Mouse (Mus musculus) CH12F3 (cell line): ENCODE measurements around the gene Psme3.
"Not testable (repeated sequence)": the region's sequence is repeated elsewhere in the genome, so short reads cannot be mapped to it uniquely, and the experiment has no call there.

Experiments used
- in situ Hi-C: fragments of 300-500 bp; cut with MboI; formaldehyde crosslinking; loops from 2 replicates; pipeline ENCODE4 v1.14.3; 2020; ENCODE audit warnings: low sequenced_read_pairs

Psme3 gene

DNA sequence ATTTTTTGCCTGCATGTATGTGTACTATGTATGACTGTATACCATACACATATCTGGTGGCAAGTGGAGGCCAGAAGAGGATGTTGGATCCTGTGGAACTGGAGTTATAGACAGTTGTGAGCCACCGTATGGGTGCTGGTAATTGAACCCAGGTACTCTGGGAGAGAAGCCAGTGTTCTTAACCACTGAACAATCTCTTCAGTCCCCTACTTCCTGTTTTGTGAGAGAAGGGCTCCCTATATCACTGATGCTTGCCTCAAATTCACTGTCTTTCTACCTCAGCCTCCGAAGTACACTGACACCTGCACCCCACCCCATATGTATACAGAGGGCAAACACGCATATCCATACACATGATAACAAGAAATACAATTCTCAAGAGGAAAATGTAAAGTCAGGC, 4.9 kb upstream of the Psme3 start:
- in situ Hi-C loops, result no loop called here

DNA sequence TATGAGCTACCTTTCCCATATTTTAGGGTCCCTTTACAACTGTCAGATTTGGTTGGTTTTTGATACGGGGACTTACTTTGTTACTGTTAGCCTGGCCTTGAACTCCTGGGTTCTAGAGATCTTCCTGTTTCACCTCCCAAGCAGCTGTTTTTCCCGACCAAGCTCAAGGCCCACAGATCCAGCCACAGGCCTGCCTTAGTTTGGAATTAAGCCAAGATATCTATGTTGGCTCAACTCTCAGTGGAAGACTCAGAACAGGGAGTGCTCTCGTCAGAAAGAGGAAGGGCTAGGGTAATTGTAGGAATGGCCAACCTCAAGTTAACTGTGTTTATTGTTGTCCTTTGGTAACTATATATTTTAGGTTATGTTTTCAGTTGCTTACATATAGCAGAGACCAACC, 3.9 kb upstream of the Psme3 start:
- in situ Hi-C loops, result no loop called here

DNA sequence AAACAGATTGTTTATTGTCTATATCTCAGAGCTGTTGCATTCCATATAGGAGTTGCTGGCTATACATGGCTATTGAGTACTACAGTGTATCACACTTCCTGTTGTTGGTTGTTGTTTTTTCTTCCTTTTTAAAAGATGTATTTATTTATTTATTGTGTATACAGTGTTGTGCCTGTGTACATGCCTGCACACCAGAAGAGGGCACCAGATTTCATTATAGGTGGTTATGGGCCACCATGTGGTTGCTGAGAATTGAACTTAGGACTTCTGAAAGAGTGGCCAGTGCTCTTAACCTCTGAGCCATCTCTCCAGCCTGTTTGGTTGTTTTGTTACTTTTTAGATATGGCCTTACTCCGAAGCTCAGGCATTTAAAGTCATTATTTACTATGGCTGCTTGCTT, 1.4 kb upstream of the Psme3 start:
- in situ Hi-C loops, result no loop called here

DNA sequence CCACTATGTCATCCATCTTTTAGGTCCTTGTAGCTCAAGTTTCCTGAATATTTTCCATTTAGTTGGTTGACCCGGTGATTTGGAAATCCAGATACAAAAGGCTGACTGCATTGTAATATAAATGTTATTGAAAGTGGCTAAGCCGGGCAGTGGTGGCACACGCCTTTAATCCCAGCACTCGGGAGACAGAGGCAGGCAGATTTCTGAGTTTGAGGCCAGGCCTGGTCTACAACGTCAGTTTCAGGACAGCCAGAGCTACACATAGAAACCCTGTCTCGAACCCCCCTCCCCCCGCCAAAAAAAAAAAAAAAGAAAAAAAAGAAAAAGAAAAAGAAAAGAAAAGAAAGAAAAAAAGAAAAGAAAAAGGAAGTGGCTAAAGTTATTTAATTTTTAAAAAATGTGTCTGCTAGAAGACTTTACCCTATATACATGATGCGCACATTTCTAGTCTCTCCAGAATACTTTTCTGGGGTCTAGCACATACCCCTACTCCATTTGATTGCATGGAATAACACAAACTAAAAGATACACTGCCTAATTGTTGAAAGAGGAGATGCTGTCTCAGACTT, 847 bp upstream of the Psme3 start:
- in situ Hi-C loops, result no loop called here

DNA sequence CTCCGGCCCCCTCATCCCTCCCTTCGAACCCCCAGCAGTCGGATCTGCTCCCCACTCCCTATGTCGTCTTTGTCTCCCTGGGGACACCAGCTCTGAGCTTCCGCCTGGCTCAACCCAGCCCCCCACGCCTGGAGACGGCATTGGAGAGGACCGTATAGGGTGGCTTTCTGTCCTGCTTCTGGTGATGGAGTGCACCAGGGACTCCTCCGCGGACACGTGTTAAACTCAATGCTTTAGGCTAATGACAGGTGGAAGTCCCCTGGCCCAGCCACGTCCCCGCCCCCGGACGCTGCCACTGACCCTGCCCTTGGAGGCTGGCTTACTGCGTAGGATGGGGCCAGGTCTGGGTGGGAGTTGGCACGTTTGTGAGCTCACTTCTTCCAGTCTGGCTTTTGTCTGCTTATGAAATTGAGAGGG, 496 bp downstream of the Psme3 start:
- in situ Hi-C loops, result no loop called here

DNA sequence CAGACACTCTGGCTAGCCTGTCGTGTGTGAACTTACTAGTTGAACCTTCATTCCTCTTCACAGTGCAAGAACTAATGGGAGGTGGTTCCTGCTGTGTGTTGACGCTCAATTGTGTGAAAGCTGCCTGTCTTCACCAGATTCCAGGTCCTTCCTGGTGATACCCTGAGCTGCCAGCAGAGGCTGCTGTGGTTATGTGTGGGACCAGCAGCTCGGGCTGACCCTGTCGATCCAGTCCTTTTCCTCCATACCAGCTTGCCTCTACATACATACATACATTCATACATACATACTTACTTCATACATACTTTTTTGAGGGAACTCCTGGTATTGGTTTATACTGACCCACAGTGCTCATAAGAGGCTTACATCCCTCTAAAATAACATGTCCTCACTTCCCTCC, 7.6 kb downstream of the Psme3 start:
- in situ Hi-C loops, result no loop called here

DNA sequence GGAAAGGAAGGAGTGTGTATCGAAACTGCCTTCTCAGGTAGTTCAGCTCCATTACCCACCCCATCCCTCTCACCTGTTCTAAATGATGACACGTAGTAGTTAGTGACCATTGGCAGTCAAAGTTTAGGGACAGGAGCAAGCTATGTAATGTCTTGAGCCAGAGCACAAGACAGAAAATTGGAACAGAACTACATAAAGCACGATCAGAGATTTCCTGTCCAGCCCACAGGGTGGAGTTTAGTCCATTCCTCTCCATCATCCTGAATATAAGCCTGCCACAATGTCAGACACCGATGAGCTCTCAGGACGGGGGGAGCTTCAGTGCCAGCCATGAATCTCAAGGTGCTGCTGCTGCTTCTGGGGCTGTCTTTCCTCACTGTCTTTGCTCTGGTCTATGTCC, 8.8 kb downstream of the Psme3 start, which contains the start of gene Aoc2:
Aoc2 (plus strand) TSS at position 301 of the 400 bp plus-strand sequence.
- in situ Hi-C loops, result no loop called here

DNA sequence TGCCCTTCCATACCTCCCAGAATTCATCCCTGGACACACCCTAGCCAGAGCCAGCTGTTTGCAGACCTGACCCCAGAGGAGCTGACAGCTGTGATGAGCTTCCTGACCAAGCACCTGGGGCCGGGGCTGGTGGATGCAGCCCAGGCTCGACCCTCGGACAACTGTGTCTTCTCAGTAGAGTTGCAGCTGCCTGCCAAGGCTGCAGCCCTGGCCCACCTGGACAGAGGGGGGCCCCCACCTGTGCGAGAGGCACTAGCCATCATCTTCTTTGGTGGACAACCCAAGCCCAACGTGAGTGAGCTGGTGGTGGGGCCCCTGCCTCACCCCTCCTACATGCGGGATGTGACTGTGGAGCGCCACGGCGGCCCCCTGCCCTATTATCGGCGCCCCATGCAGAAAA, 9.2 kb downstream of the Psme3 start:
- in situ Hi-C loops, result not testable (repeated sequence)

DNA sequence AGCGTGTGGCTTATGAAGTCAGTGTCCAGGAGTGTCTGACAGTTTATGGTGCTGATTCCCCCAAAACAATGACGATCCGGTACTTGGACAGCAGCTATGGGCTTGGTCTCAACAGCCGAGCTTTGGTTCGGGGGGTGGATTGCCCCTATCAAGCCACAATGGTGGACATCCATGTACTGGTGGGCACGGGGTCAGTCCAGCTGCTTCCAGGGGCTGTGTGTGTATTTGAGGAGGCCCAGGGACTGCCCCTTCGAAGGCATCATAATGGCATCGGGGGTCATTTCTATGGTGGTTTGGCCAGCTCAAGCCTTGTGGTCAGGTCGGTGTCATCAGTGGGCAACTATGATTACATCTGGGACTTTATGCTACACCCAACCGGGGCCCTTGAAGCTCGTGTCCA, 10.1 kb downstream of the Psme3 start:
- in situ Hi-C loops, result no loop called here

DNA sequence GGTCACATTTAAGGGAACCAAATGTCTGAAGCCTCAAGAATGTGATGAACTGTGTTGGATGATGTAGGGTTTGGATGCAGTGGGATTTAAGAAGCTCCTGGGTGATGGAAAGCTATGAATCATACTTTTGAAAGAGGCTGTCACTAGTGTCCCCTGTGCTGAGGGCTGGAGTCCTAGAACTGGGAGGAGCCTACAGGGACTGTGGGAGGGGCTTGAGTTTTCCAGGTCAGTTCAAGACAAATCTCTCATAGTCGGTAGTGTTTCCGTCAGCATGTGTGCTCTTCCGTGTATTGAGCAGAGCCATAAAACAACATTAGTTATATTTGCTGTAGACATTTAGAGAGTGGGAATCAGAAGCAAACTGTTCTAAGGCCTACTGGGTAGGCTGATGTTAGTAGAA, 11.3 kb downstream of the Psme3 start:
- in situ Hi-C loops, result no loop called here

DNA sequence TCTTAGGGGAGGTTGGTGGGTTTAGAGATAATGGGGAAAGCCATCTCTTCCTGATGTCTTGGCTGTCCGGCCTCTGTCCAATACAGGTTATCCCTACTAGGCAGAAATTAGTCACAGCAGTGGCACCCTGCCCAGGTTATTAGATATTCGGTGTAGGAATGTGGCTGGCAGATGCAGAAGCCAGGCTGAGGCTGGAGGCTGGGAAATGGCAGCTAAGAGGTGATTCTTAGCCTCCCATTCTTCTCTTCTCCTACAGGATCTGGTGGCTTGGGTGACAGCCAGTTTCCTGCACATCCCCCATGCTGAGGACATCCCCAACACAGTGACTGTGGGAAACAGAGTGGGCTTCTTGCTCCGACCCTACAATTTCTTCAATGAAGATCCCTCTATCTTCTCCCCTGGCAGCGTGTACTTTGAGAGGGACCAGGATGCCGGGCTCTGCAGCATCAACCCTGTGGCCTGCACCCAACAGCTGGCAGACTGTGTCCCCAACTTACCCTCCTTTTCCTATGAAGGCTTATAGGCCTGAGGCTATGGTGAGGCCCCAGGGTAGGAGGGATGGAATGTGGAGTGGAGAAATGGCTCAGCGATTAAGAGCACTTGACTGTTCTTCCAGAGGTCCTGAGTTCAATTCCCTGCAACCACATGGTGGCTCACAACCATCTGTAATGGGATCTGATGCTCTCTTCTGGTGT, 13.1 kb downstream of the Psme3 start:
- in situ Hi-C loops, result no loop called here

DNA sequence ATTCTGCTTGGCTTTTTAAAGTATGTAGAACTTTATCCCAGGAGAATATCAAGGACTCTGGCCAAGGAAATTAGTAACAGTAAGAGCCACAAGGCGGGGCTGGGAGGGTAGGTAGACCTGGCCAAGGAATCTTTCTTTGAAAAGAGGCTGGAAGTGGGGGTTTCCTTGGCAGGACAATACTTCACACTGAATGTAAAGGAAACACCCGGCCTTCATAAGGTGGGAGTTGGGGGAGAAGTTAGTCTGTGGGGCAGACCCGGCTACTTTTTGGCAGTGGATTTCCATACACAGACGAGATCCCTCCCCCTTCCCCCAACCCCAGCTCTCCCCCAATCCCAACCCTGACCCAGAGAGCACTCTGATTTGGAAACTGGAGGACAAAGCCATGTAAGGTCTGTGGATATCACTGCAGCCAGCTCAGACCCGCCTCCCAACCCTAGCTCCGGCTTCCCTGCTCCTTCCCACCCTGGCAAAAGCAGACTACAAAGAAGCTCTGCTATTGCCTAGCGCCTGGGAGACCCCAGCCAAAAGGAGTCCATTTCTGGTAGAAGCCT, 14.4 kb downstream of the Psme3 start, which contains the start of gene Aoc3:
Aoc3 (plus strand) TSS at position 235 of the 554 bp plus-strand sequence.
- in situ Hi-C loops, result no loop called here

DNA sequence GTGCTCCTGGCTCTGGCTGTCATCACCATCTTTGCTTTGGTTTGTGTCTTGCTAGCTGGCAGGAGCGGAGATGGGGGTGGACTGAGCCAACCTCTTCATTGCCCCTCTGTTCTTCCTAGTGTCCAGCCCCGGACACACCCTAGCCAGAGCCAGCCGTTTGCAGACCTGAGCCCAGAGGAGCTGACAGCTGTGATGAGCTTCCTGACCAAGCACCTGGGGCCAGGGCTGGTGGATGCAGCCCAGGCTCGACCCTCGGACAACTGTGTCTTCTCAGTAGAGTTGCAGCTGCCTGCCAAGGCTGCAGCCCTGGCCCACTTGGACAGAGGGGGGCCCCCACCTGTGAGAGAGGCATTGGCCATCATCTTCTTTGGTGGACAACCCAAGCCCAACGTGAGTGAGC, 14.9 kb downstream of the Psme3 start:
- in situ Hi-C loops, result not testable (repeated sequence)

DNA sequence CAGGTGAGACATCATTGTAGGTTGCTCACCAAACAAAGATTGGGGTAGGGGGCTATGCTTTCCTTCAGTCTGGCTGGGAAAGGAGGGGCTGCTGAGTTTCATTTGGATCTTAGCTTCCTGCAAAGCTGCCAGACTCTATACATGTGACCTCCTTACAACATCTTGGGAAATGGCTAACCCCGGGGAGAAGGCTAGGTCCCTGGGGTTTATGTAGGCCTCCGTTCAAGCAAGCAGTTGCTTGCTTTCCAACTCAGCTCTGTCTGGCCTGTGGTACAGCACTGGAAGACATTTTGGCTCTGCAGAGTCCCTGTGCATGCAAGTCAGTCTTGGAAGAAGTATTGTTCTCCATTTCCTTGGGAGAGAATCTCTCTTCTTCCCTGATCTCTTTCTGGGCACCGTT, 16.5 kb downstream of the Psme3 start:
- in situ Hi-C loops, result no loop called here

DNA sequence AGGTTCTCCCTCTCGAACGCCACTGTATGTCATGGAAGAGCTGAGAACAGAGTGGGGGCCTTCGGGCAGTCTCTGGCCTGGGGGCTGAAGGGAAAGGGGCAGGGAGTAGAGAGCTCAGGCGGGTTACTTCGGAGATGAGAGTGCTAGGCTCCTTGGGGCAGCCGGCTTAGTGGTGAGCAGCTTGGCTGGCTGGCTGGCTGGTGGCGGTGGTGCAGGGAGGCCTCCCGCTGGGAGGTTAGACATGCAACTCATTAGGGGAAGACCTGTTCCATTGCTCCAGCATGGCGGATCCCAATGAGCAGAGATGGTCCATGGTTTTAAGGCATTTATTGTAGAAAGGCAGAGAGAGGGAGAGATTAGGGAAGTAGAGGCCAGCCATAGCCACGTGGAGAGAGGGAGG, 18.0 kb downstream of the Psme3 start:
- in situ Hi-C loops, result no loop called here

DNA sequence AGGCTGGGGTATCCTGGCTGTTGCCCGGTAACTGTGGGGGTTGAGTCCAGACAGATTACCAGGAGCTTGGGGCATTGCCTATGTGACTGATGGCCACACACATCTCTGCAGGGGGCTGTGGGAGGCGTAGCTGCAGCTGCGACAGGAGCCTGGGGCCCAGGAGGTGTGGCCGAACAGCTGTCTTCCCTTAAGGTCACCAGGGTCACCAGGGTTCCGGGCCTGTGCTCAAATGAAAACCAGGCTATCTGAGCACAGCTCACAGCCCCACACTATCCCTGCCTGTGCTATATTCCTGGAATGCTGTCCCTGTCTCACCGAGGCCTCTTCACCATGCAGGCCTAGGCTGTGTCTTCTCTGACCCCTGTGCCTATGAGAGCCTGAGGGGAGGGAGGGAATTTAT, 18.5 kb downstream of the Psme3 start:
- in situ Hi-C loops, result no loop called here

DNA sequence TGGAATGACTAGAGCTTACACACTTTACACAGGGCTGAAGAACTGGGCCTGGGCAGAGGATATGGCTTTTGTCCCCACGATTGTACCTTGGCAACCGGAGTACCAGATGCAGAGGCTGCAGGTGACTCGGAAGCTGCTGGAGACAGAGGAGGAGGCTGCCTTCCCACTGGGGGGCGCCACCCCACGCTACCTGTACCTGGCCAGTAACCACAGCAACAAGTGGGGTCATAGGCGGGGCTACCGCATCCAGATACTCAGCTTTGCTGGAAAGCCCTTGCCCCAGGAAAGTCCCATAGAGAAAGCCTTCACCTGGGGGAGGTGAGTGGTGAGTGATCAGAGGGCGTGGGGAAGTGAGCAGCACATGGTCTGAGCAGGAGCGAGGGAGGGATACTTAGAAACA, 19.7 kb downstream of the Psme3 start:
- in situ Hi-C loops, result no loop called here

DNA sequence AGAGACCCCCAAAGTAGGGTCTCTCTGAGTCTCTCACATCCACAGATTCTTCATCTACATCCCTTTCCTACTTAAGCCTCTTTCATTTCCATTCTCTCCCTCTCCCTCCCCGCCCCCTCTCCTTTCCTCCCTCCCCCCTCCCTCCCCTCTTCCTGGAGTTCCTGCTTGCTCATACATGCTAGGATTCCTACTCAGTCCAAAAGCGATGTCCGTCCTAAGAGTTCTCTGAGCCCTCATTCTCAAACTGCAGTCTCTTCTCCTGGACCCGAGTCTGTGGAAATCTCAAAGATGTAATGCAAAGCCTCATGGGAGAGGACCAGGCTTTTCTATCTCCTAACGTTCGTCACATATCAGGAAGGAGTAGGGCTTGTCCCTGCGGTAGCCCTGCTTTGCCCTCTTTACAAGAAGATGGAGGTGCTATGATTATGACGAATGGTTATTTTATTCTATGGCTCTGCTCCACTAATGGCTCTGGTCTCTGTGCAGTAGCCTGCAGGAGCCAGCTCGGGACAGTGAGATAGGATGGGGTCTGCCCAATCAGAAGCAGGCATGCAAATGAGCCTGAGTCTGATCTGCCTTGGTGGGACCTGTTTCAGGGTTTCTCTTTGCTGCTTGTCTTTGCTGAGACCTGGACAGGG, 22.2 kb downstream of the Psme3 start:
- in situ Hi-C loops, result no loop called here

DNA sequence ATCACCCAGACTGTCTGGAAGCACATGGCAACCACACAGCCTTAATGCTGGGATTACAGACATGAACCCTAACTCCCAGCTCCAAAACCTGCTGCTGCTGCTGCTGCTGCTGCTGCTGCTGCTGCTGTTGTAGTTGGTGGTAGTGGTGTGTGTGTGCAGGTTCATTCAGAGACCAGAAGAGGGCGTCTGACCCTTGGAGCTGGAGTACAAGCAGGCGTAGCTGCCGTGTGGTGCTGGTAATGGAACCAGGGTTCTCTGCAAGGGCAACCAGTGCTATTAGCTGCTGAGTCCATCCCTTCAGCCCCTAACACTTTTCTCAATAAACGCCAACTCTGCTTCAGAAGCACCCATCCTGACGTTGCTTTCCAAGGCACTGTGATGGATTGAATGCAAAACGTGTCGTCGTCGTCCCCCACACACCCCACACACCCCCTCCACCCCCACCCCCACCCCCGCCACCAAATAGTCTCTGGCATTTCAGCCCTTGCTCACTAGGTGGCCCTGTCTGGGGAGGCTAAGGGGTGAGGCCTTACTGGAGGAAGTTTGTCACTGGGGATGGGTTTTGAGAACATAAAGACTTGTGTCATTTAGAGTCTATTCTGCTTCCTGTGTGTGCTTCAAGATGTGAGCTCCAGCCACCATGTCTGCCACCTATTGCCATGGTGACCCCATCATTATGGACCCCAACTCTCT, 31.2 kb downstream of the Psme3 start:
- in situ Hi-C loops, result no loop called here

DNA sequence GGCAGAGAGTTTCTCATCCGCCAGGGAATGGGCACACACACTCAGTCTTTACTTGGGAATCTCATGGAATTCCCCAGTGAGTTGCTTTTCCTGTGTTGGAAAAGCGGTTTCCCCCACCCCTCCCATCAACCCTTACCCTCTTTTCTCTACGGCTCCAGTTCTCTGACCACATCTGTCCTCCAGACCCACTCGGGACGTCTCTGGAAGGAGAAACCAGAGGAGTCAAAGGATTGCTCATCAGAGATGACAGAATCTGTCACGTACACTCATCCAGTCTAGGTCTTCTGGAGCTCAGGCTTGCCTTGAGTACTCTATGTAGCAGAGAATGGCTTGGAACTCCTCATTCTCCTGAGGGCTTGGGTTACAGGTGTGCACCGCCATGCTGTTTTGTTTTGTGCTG, 32.8 kb downstream of the Psme3 start:
- in situ Hi-C loops, result no loop called here

DNA sequence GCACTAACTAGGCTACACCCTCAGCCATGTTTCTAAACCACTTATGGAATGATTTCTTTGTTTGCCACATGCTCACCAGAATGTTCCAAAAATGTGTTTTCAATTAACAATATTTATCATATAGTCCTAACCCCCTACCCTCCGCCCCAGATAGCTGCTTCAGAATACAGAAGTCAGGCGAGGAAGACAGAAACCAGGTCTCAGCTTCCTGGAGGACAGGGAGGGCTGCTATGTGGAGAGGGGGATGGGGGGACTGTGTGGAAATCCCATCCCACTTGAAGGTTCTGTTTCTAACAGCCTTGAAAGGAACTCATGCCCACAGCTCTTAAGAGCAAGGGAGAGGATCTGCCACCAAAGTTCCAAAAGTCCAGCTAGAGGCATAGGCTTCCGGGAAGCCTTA, 33.2 kb downstream of the Psme3 start:
- in situ Hi-C loops, result no loop called here
